Mouse (Mus musculus): ENCODE results near the gene Rapgefl1. TPM values are rescaled to one million over a fixed set of nuclear protein-coding genes. Genes with fewer than 3 reads are reported as not detected.

The Rapgefl1 gene
- polyA plus RNA-seq, 1 experiment: 182 TPM

- H3K4me1 ChIP-seq (ENCODE audit: control insufficient read depth, insufficient read depth, low read length): peaks cover 5% of the 10 kb centered on the region; the same call in 1 of the 2 replicates
- no peak overlapping the region for H3K27ac ChIP-seq (ENCODE audit: insufficient read depth, low read depth, low read length)
- no peak for TF ChIP-seq POLR2A (IDR thresholded peaks at IDR 0.05; ENCODE audit: insufficient read depth, low read depth, low read length)
- no peak for TF ChIP-seq CTCF (IDR thresholded peaks at IDR 0.05; ENCODE audit: insufficient read depth, low read depth, low read length)
- WGBS: 5% methylated on average over 4 of the region's 4 CpGs
- H3K4me3 ChIP-seq (ENCODE audit: insufficient read depth, low read depth, low read length): no peak overlapping the region
Measured at GRCm38 (mm10) chr11:98792081-98792480, 44.5 kb upstream of the Rapgefl1 start.

GRCm38 (mm10) chr11:98794469-98795014, 42.0 kb upstream of the Rapgefl1 start:
- TF ChIP-seq POLR2A (IDR thresholded peaks at IDR 0.05; ENCODE audit: insufficient read depth, low read depth, low read length) (no peak), CTCF (IDR thresholded peaks at IDR 0.05; ENCODE audit: insufficient read depth, low read depth, low read length) (no peak)
- WGBS: under 1% methylated on average over 30 of the region's 30 CpGs
- Histone ChIP-seq H3K4me1 (ENCODE audit: control insufficient read depth, insufficient read depth, low read length) (peaks cover 8% of the 10 kb centered on the region), H3K4me3 (ENCODE audit: insufficient read depth, low read depth, low read length) (peak overlapping the region; percentile 62), H3K27ac (ENCODE audit: insufficient read depth, low read depth, low read length) (peak overlapping the region; percentile 98)

GRCm38 (mm10) chr11:98795015-98795713, 41.4 kb upstream of the Rapgefl1 start, which contains the start of gene Msl1:
Gene Msl1 (plus strand): TSS chr11:98795516.
- Histone ChIP-seq H3K4me1 (ENCODE audit: control insufficient read depth, insufficient read depth, low read length) (peaks cover 8% of the 10 kb centered on the region), H3K4me3 (ENCODE audit: insufficient read depth, low read depth, low read length) (peak within 1 kb of the TSS; percentile 62), H3K27ac (ENCODE audit: insufficient read depth, low read depth, low read length) (peak within 1 kb of the TSS; percentile 98)
- TF ChIP-seq POLR2A (IDR thresholded peaks at IDR 0.05; ENCODE audit: insufficient read depth, low read depth, low read length) (peak; percentile 85), CTCF (IDR thresholded peaks at IDR 0.05; ENCODE audit: insufficient read depth, low read depth, low read length) (no peak)
- WGBS: under 1% methylated on average over 74 of the region's 89 CpGs

- 0 out of 2 replicates have a peak, but pooled peaks have one; percentile 13 for TF ChIP-seq CTCF (IDR thresholded peaks at IDR 0.05; ENCODE audit: insufficient read depth, low read depth, low read length)
- TF ChIP-seq POLR2A (IDR thresholded peaks at IDR 0.05; ENCODE audit: insufficient read depth, low read depth, low read length): 0 out of 2 replicates have a peak, but pooled peaks have one; percentile 4
- H3K27ac ChIP-seq (ENCODE audit: insufficient read depth, low read depth, low read length): peak overlapping the region; percentile 81
- WGBS: under 1% methylated on average over 72 of the region's 74 CpGs
- peaks cover 8% of the 10 kb centered on the region for H3K4me1 ChIP-seq (ENCODE audit: control insufficient read depth, insufficient read depth, low read length)
- H3K4me3 ChIP-seq (ENCODE audit: insufficient read depth, low read depth, low read length): peak overlapping the region; percentile 62
Measured at GRCm38 (mm10) chr11:98795714-98796514, 40.7 kb upstream of the Rapgefl1 start.

- Histone ChIP-seq H3K4me3 (ENCODE audit: insufficient read depth, low read depth, low read length) (peak overlapping the region; percentile 62), H3K27ac (ENCODE audit: insufficient read depth, low read depth, low read length) (peak overlapping the region; percentile 81), H3K4me1 (ENCODE audit: control insufficient read depth, insufficient read depth, low read length) (peaks cover 8% of the 10 kb centered on the region)
- 0 out of 2 replicates have a peak, but pooled peaks have one; percentile 11 for TF ChIP-seq POLR2A (IDR thresholded peaks at IDR 0.05; ENCODE audit: insufficient read depth, low read depth, low read length)
- TF ChIP-seq CTCF (IDR thresholded peaks at IDR 0.05; ENCODE audit: insufficient read depth, low read depth, low read length): no peak
- WGBS: under 1% methylated on average over 23 of the region's 23 CpGs
Measured at GRCm38 (mm10) chr11:98796515-98797216, 39.9 kb upstream of the Rapgefl1 start.

GRCm38 (mm10) chr11:98797306-98797705, 39.3 kb upstream of the Rapgefl1 start:
- Histone ChIP-seq H3K27ac (ENCODE audit: insufficient read depth, low read depth, low read length) (peak overlapping the region; percentile 32; the same call in 1 of the 2 replicates), H3K4me3 (ENCODE audit: insufficient read depth, low read depth, low read length) (peak overlapping the region; percentile 58), H3K4me1 (ENCODE audit: control insufficient read depth, insufficient read depth, low read length) (peaks cover 8% of the 10 kb centered on the region)
- TF ChIP-seq POLR2A (IDR thresholded peaks at IDR 0.05; ENCODE audit: insufficient read depth, low read depth, low read length): no peak
- TF ChIP-seq CTCF (IDR thresholded peaks at IDR 0.05; ENCODE audit: insufficient read depth, low read depth, low read length): no peak
- 0% methylated on average over 5 of the region's 5 CpGs for WGBS

- peak overlapping the region; percentile 32; the same call in 1 of the 2 replicates for H3K27ac ChIP-seq (ENCODE audit: insufficient read depth, low read depth, low read length)
Measured at GRCm38 (mm10) chr11:98797909-98798308, 38.7 kb upstream of the Rapgefl1 start.

GRCm38 (mm10) chr11:98804605-98805004, 32.0 kb upstream of the Rapgefl1 start, which contains the start of gene Casc3:
Gene Casc3 (plus strand): TSS chr11:98804905.
- Histone ChIP-seq H3K4me3 (ENCODE audit: insufficient read depth, low read depth, low read length) (no peak within 1 kb of the TSS), H3K27ac (ENCODE audit: insufficient read depth, low read depth, low read length) (no peak within 1 kb of the TSS), H3K4me1 (ENCODE audit: control insufficient read depth, insufficient read depth, low read length) (no peaks in the 10 kb centered on the region)
- no peak for TF ChIP-seq CTCF (IDR thresholded peaks at IDR 0.05; ENCODE audit: insufficient read depth, low read depth, low read length)
- TF ChIP-seq POLR2A (IDR thresholded peaks at IDR 0.05; ENCODE audit: insufficient read depth, low read depth, low read length): no peak
- WGBS: 75% methylated on average over 5 of the region's 5 CpGs

More at GRCm38 (mm10) chr11:98797909-98798308, 38.7 kb upstream of the Rapgefl1 start:
- no peak for TF ChIP-seq CTCF (IDR thresholded peaks at IDR 0.05; ENCODE audit: insufficient read depth, low read depth, low read length)
- TF ChIP-seq POLR2A (IDR thresholded peaks at IDR 0.05; ENCODE audit: insufficient read depth, low read depth, low read length): no peak
- 14% methylated on average over 4 of the region's 4 CpGs for WGBS
- peaks cover 8% of the 10 kb centered on the region for H3K4me1 ChIP-seq (ENCODE audit: control insufficient read depth, insufficient read depth, low read length)
- H3K4me3 ChIP-seq (ENCODE audit: insufficient read depth, low read depth, low read length): peak overlapping the region; percentile 58

Data from olfactory bulb, adult 2 months (tissue).